Mouse (Mus musculus) splenic B cell, adult 2 months (primary cell): Measurements from ENCODE around the gene Rtp2.

Experiments
- DNase-seq: peaks from one replicate; pipeline ENCODE4 v3.0.0-alpha.2; 2011; ENCODE audit warnings: low read depth, low spot score
- H3K27me3 ChIP-seq: 2 replicates; pipeline ENCODE4 v1.6.1; 2012; ENCODE audit warnings: mild to moderate bottlenecking, low read length, moderate library complexity, mixed read lengths; ENCODE audit not compliant: control insufficient read depth, poor library complexity, insufficient read depth, severe bottlenecking
- H3K36me3 ChIP-seq: 2 replicates; pipeline ENCODE4 v1.6.1; 2012; ENCODE audit warnings: mild to moderate bottlenecking, low read length, moderate library complexity, mixed read lengths; ENCODE audit not compliant: control insufficient read depth, poor library complexity, insufficient read depth, severe bottlenecking

Rtp2 gene

DNA sequence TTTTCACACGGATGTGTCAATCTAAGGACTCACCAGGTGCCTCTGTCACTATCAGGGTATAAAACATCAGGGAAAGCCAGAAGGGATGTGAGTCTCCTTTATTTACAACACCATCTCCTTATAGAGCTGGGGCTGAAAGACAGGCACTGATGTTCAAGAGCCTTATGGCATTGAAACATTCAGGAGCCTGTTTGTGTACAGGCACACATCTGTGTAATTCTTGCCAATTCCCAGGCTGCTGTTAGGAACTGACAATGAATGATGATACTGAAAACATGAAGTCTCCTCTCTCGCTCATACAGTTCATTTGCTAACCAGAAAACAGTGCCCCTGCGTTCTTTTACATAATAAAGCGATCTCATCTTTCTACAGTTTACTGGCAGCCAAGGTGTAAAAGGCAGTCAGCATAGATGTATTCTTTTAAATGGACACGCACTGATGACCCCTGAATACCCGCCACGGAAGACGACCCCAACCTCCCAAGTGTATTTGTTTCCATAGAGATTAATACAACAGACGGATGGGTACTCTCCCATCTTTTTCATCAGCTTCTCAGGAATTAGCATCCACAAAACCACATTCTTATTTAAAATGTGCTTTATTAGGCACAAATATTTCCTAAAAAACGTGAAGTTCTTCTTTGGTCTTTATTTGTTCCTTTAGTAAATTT lies 44.1 kb downstream of the Rtp2 start:
- Histone ChIP-seq H3K36me3 (no peaks in the 10 kb centered on the region), H3K27me3 (no peaks in the 10 kb centered on the region)
- DNase-seq: no peak

DNA sequence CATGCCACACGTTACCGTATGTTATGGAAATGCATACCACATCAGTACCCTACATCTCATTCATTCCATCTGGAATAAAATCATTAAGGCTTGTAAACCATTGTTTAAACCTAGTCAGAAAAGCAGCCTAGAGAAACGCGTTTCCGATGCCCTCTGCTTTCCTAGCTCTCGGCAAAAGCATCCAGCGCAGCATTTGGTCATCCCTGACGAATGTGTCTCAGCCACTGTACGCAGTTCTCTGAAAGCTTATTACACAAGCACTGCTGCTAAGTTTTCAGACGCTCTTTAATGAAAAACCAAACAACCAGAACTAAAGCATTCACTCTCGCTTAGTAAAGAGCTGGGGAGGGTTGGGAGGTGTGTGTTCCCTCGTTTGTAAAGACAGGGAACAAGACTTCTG lies 47.1 kb downstream of the Rtp2 start:
- Histone ChIP-seq H3K36me3 (no peaks in the 10 kb centered on the region), H3K27me3 (no peaks in the 10 kb centered on the region)
- no peak for DNase-seq
